Mouse (Mus musculus) embryonic facial prominence, embryonic 11.5 days (tissue): ENCODE data around the gene Ifnlr1. TPM values are rescaled to one million over a fixed set of nuclear protein-coding genes. Genes with fewer than 3 reads are reported as not detected.

Experiments
- ATAC-seq: fragments of 200-750 bp; cut with Nextera tagmentation; replicated peaks from 2 replicates; pipeline ENCODE4 v1.8.0; 2017; ENCODE audit warnings: low read depth; ENCODE audit not compliant: insufficient number of reproducible peaks, low FRiP score, low TSS enrichment
- DNase-seq: peaks from one replicate; pipeline ENCODE4 v3.0.0-alpha.2; 2015; ENCODE audit warnings: low spot score
- H3K27ac ChIP-seq: fragments of 300-500 bp; sonication (generic); replicated peaks from 2 replicates; pipeline ENCODE4 v1.5.1; 2014; ENCODE audit warnings: mild to moderate bottlenecking, low read depth, low read length, control low read depth
- H3K27me3 ChIP-seq: fragments of 300-500 bp; sonication (generic); 2 replicates; pipeline ENCODE4 v1.6.1; 2014; ENCODE audit warnings: mild to moderate bottlenecking, low read length, moderate library complexity, mixed read lengths; ENCODE audit not compliant: control insufficient read depth, insufficient read depth
- H3K36me3 ChIP-seq: fragments of 300-500 bp; sonication (generic); replicated peaks from 2 replicates; pipeline ENCODE4 v1.6.1; 2014; ENCODE audit warnings: low read depth, mild to moderate bottlenecking, low read length, moderate library complexity, mixed read lengths; ENCODE audit not compliant: control insufficient read depth, insufficient read depth
- H3K4me1 ChIP-seq: fragments of 300-500 bp; sonication (generic); 2 replicates; pipeline ENCODE4 v1.6.1; 2014; ENCODE audit warnings: low read length, mixed read lengths; ENCODE audit not compliant: control insufficient read depth, insufficient read depth
- H3K4me2 ChIP-seq: fragments of 300-500 bp; sonication (generic); 2 replicates; pipeline ENCODE4 v1.6.1; 2014; ENCODE audit warnings: low read depth, mild to moderate bottlenecking, control low read depth, low read length, moderate library complexity
- H3K4me3 ChIP-seq: fragments of 300-500 bp; sonication (generic); 2 replicates; pipeline ENCODE4 v1.5.1; 2014; ENCODE audit warnings: low read depth, low read length, control low read depth
- H3K9ac ChIP-seq: fragments of 300-500 bp; sonication (generic); replicated peaks from 2 replicates; pipeline ENCODE4 v1.6.1; 2014; ENCODE audit warnings: mild to moderate bottlenecking, control low read depth, low read length
- H3K9me3 ChIP-seq: fragments of 300-500 bp; sonication (generic); replicated peaks from 2 replicates; pipeline ENCODE4 v1.6.1; 2016; ENCODE audit warnings: mild to moderate bottlenecking, low read length, inconsistent platforms, mixed read lengths; ENCODE audit not compliant: control insufficient read depth
- WGBS: fragments of 180-500 bp; shearing (Covaris S2); extraction: QIAGEN DNeasy Blood & Tissue Kit; methylation state at CpG from one replicate; pipeline ENCODE4 v1.1.7; 2014; 5-methylcytosine and 5-hydroxymethylcytosine counted together
- polyA plus RNA-seq: library from polyadenylated mRNA; unstranded; fragments of >200 nt; fragmentation: Nextera tagmentation; extraction: Ambion mirVana; gene quantifications from 2 replicates; pipeline ENCODE4 v1.2.1, GENCODE M21; 2014

Gene Ifnlr1
- polyA plus RNA-seq, 1 experiment from 2014 or later, result 0.59 TPM

DNA sequence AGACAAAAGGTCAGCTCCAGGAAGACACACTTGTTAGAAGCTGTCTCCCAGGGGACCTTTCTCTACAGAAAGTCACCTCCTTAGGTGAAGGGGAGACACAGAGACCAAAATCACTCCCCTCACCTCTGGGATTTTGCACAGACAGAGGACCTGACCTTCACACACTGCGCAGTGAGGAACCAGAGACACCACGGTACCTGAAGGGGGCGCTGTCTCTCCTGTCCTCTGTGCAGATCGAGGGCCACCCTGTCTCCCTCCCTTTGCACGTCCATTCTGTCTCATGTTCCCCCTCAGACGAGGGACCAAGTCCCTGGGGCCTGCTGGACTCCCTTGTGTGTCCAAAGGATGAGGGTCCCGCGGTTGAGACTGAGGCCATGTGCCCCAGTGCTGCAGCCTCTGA lies 64.8 kb downstream of the Ifnlr1 start:
- DNase-seq (no peak), ATAC-seq (no peak)
- Histone ChIP-seq H3K4me3 (no peak overlapping the region), H3K9me3 (no peaks in the 10 kb centered on the region), H3K27ac (no peak overlapping the region), H3K9ac (no peak overlapping the region), H3K4me1 (no peaks in the 10 kb centered on the region), H3K36me3 (no peaks in the 10 kb centered on the region), H3K27me3 (no peaks in the 10 kb centered on the region), H3K4me2 (no peak overlapping the region)
- WGBS, result 68% methylated on average over 8 of the region's 8 CpGs

GRCm38 (mm10) chr4:135752106-135752778 lies 66.2 kb downstream of the Ifnlr1 start:
- no peaks in the 10 kb centered on the region for H3K36me3 ChIP-seq
- H3K27ac ChIP-seq, result no peak overlapping the region
- no peaks in the 10 kb centered on the region for H3K27me3 ChIP-seq
- H3K9ac ChIP-seq, result no peak overlapping the region
- H3K9me3 ChIP-seq, result no peaks in the 10 kb centered on the region
- no peak overlapping the region for H3K4me3 ChIP-seq
- ATAC-seq (no peak), DNase-seq (no peak)
- no peak overlapping the region for H3K4me2 ChIP-seq
- no peaks in the 10 kb centered on the region for H3K4me1 ChIP-seq
- WGBS, result 80% methylated on average over 7 of the region's 7 CpGs

- Histone ChIP-seq H3K4me3 (no peak overlapping the region), H3K9me3 (no peaks in the 10 kb centered on the region), H3K9ac (no peak overlapping the region), H3K27ac (no peak overlapping the region), H3K36me3 (no peaks in the 10 kb centered on the region), H3K27me3 (no peaks in the 10 kb centered on the region), H3K4me1 (no peaks in the 10 kb centered on the region), H3K4me2 (no peak overlapping the region)
- WGBS, result 89% methylated on average over 8 of the region's 8 CpGs
- no peak for ATAC-seq
- no peak for DNase-seq
Measured at GRCm38 (mm10) chr4:135752779-135753164, 66.7 kb downstream of the Ifnlr1 start.

Other genes starting within 250 kb of the Ifnlr1 start
- 0.08 and 0.32 TPM in 2 replicates for gene Stpg1, start 191.5 kb upstream of the Ifnlr1 start, polyA plus RNA-seq
- 2.6 and 3.0 TPM in 2 replicates for gene Nipal3, start 191.2 kb upstream of the Ifnlr1 start, polyA plus RNA-seq
- 10.1 and 13.0 TPM in 2 replicates for gene Grhl3, start 112.7 kb upstream of the Ifnlr1 start, polyA plus RNA-seq
- not detected in 2 replicates for gene Il22ra1, start 41.9 kb downstream of the Ifnlr1 start, polyA plus RNA-seq
- 0.31 TPM in 1 of 2 replicates, not detected in the other for gene Myom3, start 73.4 kb downstream of the Ifnlr1 start, polyA plus RNA-seq
- gene Srsf10, start 169.5 kb downstream of the Ifnlr1 start, polyA plus RNA-seq, result 421 and 489 TPM in 2 replicates
- 227 and 251 TPM in 2 replicates for gene Pnrc2, start 187.6 kb downstream of the Ifnlr1 start, polyA plus RNA-seq
- gene Cnr2, start 209.1 kb downstream of the Ifnlr1 start, polyA plus RNA-seq, result 0.25 and 0.43 TPM in 2 replicates
- 39.2 and 45.5 TPM in 2 replicates for gene Fuca1, start 234.4 kb downstream of the Ifnlr1 start, polyA plus RNA-seq